Mouse (Mus musculus) heart, embryonic 10.5 days (tissue): ENCODE data around the gene Fut2. TPM values are rescaled to one million over a fixed set of nuclear protein-coding genes. Genes with fewer than 3 reads are reported as not detected.
A peak's percentile ranks its signal among the peaks of the same experiment; 100 is the strongest.

Experiments used
- DNase-seq: peaks from one replicate; pipeline ENCODE4 v3.0.0-alpha.2; 2017; ENCODE audit warnings: low spot score
- H3K27ac ChIP-seq: fragments of 300-500 bp; sonication (generic); 2 replicates; pipeline ENCODE4 v1.5.1; 2016; ENCODE audit warnings: mild to moderate bottlenecking
- H3K27me3 ChIP-seq: fragments of 300-500 bp; sonication (generic); 2 replicates; pipeline ENCODE4 v1.6.1; 2016; ENCODE audit warnings: mild to moderate bottlenecking; ENCODE audit not compliant: poor library complexity, insufficient read depth, severe bottlenecking
- H3K36me3 ChIP-seq: fragments of 300-500 bp; sonication (generic); 2 replicates; pipeline ENCODE4 v1.6.1; 2016; ENCODE audit warnings: mild to moderate bottlenecking, moderate library complexity
- H3K4me1 ChIP-seq: fragments of 300-500 bp; sonication (generic); 2 replicates; pipeline ENCODE4 v1.6.1; 2016; ENCODE audit warnings: mild to moderate bottlenecking
- H3K4me3 ChIP-seq: fragments of 300-500 bp; sonication (generic); 2 replicates; pipeline ENCODE4 v1.5.1; 2016; ENCODE audit warnings: mild to moderate bottlenecking, moderate library complexity
- H3K9me3 ChIP-seq: fragments of 300-500 bp; sonication (generic); 2 replicates; pipeline ENCODE4 v1.6.1; 2016; ENCODE audit warnings: mild to moderate bottlenecking, moderate library complexity
- WGBS: fragments of 180-500 bp; shearing (Covaris S2); methylation state at CpG from one replicate; pipeline ENCODE4 v1.1.7; 2016; 5-methylcytosine and 5-hydroxymethylcytosine counted together
- polyA plus RNA-seq: library from polyadenylated mRNA; unstranded; fragments of >200 nt; fragmentation: Nextera tagmentation; extraction: Ambion mirVana; gene quantifications from 2 replicates; pipeline ENCODE4 v1.2.1, GENCODE M21; 2016

The Fut2 gene
- polyA plus RNA-seq, 1 experiment from 2014 or later: 1.1 TPM

- peak within 1 kb of the TSS; percentile 10; the same call in 1 of the 2 replicates for H3K4me3 ChIP-seq
- H3K27me3 ChIP-seq: peaks cover 71% of the 10 kb centered on the region
- H3K4me1 ChIP-seq: peaks cover 8% of the 10 kb centered on the region
- no peak within 1 kb of the TSS for H3K27ac ChIP-seq
- H3K36me3 ChIP-seq: no peaks in the 10 kb centered on the region
- DNase-seq: peak; percentile 82
- no peaks in the 10 kb centered on the region for H3K9me3 ChIP-seq
- WGBS: 16% methylated on average over 9 of the region's 9 CpGs
These were observed 44.8 kb downstream of the Fut2 start, which contains the start of gene Izumo1 for GRCm38 (mm10) chr7:45621443-45621842. Izumo1 (plus strand) TSS chr7:45621811.

GRCm38 (mm10) chr7:45619592-45619991 is 46.6 kb downstream of the Fut2 start:
- WGBS: 80% methylated on average over 5 of the region's 5 CpGs
- Histone ChIP-seq H3K27me3 (peaks cover 73% of the 10 kb centered on the region), H3K9me3 (no peaks in the 10 kb centered on the region), H3K36me3 (no peaks in the 10 kb centered on the region), H3K4me3 (no peak overlapping the region), H3K4me1 (peaks cover 8% of the 10 kb centered on the region), H3K27ac (no peak overlapping the region)
- DNase-seq: no peak

- H3K9me3 ChIP-seq: no peaks in the 10 kb centered on the region
- no peak for DNase-seq
- no peak overlapping the region for H3K4me3 ChIP-seq
- H3K27me3 ChIP-seq: peaks cover 73% of the 10 kb centered on the region
- peaks cover 8% of the 10 kb centered on the region for H3K4me1 ChIP-seq
- H3K27ac ChIP-seq: no peak overlapping the region
- H3K36me3 ChIP-seq: no peaks in the 10 kb centered on the region
- 77% methylated on average over 5 of the region's 5 CpGs for WGBS
These were observed 47.9 kb downstream of the Fut2 start for GRCm38 (mm10) chr7:45618316-45618715.

DNA sequence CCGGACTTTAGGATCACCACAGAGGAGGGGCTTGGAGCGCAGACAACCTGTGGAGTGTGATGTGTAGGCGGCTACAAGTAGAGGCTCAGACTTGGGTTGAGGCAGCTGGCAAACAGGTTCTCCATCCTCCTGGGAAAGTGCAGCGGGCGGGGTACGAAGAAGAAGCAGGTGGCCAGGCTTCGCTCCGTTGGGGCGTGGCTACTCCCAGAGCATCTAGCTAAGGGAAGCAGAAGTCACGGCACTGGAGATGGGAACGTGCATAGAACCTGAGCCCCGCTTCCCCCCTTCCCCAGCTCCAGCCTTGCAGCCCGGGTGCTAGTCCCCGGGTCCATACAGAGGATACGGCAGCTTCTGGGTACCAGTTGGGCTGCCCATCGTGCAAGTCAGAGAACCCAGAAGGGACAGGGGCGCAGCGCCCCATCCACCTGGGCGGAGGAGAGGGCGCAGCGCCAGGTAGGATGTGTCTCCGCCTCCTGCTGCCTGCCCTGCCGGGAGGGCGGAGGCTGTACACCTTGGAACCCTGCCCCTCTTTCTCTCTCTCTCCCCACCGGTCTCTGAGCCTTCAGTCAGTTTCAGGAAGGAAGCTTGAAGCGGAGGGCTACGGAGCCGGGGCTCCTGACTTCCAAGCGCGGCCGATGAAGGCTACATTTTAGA is 49.0 kb downstream of the Fut2 start, which contains the start of gene Fut1:
TSS of gene Fut1 (plus strand) at position 248 of the 654 bp plus-strand sequence.
- DNase-seq: no peak
- Histone ChIP-seq H3K27ac (no peak within 1 kb of the TSS), H3K27me3 (peaks cover 68% of the 10 kb centered on the region), H3K4me3 (peak within 1 kb of the TSS; percentile 33), H3K36me3 (no peaks in the 10 kb centered on the region), H3K4me1 (peaks cover 8% of the 10 kb centered on the region), H3K9me3 (no peaks in the 10 kb centered on the region)
- 8% methylated on average over 31 of the region's 31 CpGs for WGBS

DNA sequence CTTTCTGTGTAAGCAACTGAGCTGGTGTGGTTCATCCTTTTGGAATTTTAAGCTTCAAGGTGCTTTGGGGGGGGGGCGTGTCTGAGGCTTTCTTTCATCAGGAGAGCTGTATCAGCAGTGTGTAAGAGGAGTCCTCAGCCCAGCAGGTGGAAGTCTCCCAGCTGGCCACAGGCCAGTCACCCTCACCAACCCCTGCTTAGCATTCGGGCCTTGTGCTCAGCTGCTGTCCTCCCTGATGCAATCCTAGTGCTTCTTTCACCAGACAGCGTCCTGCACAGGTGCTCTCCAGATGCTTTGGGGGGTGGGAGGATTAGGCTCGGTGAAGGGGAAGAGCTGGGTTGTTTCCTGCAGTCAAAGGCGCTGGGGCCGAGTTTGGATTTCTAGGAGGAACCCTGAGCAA is 49.9 kb downstream of the Fut2 start:
- peaks cover 68% of the 10 kb centered on the region for H3K27me3 ChIP-seq
- DNase-seq: no peak

DNA sequence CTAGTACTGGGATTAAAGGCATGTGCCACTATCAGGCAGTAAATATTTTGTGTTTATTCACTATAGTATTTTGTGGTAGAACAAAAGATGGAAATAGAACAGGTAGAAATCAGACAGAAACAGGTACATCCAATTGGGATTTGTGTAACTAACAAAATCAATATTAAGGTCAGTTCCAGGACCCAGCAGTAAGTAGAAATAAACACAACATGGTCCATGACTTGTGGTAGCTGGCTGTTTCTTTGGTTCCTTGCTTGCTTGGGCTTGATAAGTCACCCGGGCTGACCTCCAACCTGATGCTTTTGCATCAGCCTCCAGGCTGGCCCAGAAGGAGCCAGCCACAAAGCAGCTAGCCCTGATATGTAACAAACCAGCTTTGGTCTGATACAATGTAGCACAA is 56.7 kb downstream of the Fut2 start:
- WGBS: 51% methylated on average over 1 of the region's 1 CpGs
- Histone ChIP-seq H3K4me3 (no peak overlapping the region), H3K36me3 (no peaks in the 10 kb centered on the region)

More for the DNA sequence above, 49.9 kb downstream of the Fut2 start:
- H3K4me1 ChIP-seq: peaks cover 6% of the 10 kb centered on the region
- WGBS: 22% methylated on average over 6 of the region's 6 CpGs
- no peak overlapping the region for H3K27ac ChIP-seq
- no peak overlapping the region for H3K4me3 ChIP-seq
- no peaks in the 10 kb centered on the region for H3K36me3 ChIP-seq
- no peaks in the 10 kb centered on the region for H3K9me3 ChIP-seq

GRCm38 (mm10) chr7:45605704-45606289 is 60.4 kb downstream of the Fut2 start:
- no peaks in the 10 kb centered on the region for H3K4me1 ChIP-seq
- H3K27ac ChIP-seq: no peak overlapping the region
- no peak for DNase-seq
- no peaks in the 10 kb centered on the region for H3K27me3 ChIP-seq
- H3K36me3 ChIP-seq: no peaks in the 10 kb centered on the region
- H3K4me3 ChIP-seq: no peak overlapping the region
- WGBS: 76% methylated on average over 9 of the region's 9 CpGs
- H3K9me3 ChIP-seq: no peaks in the 10 kb centered on the region

More for the DNA sequence above, 56.7 kb downstream of the Fut2 start:
- H3K27me3 ChIP-seq: 0 out of 2 replicates have a peak, but pooled peaks cover 7% of the 10 kb centered on the region
- H3K9me3 ChIP-seq: no peaks in the 10 kb centered on the region
- H3K4me1 ChIP-seq: no peaks in the 10 kb centered on the region
- no peak for DNase-seq
- no peak overlapping the region for H3K27ac ChIP-seq

DNA sequence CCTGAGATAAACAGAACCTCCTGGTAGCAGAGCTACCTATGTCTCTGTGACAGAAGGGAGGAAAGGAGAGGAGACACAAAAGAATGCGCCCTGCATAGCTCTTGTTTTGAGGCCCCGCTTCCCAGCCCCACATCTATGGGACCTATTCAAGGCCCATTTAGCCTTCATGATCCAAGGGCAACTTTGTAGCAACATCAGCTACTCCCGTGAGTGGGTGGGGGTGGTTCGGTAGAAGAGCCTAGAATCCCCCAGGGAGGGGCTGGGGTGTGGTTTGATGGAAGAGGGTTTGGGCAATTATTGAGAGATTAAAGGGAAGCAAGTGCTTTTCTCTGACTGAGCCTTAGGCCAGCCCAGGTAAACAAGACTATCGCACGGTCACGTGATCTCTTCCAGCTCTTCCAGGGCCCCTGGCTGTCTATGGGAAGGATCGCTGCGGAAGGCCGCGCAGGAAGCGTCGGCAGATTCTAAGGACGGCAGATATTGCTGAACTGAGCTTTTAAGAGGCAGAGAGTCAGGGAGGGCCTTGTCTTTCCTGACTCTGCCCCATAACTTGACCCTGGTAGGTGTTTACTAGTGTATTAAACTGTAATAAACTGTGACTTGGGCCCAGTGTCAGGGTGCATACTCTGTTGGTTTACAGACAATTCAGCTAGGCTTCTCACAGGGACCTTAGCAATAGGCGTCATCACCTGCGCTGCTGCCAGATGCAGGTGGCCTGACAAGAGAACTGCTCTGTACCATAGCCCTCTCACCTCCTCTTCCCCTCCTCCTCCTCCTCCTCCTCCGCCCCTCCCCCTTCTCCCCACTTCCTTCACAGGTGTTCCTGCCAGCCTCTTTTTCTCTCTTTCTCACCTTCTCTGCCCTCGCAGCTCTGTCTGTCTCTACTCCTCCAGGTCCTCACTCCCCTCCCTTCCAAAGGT is 67.0 kb downstream of the Fut2 start:
- DNase-seq: no peak
- no peaks in the 10 kb centered on the region for H3K27me3 ChIP-seq
- H3K4me1 ChIP-seq: peaks cover 20% of the 10 kb centered on the region
- 37% methylated on average over 18 of the region's 18 CpGs for WGBS
- no peaks in the 10 kb centered on the region for H3K36me3 ChIP-seq
- no peaks in the 10 kb centered on the region for H3K9me3 ChIP-seq
- H3K4me3 ChIP-seq: peak overlapping the region; percentile 29; the same call in 1 of the 2 replicates
- H3K27ac ChIP-seq: no peak overlapping the region

Other genes with a start within 250 kb of the Fut2 start
- gene Lhb, start 245.6 kb downstream of the Fut2 start, polyA plus RNA-seq: not detected in 2 replicates
- gene Gys1, start 231.6 kb downstream of the Fut2 start, polyA plus RNA-seq: 79.9 and 124 TPM in 2 replicates
- gene Ruvbl2, start 228.3 kb downstream of the Fut2 start, polyA plus RNA-seq: 121 and 175 TPM in 2 replicates
- 4,578 and 4,939 TPM in 2 replicates for gene Ftl1, start 206.5 kb downstream of the Fut2 start, polyA plus RNA-seq
- gene Bax, start 199.5 kb downstream of the Fut2 start, polyA plus RNA-seq: 187 and 244 TPM in 2 replicates
- 2.6 and 2.9 TPM in 2 replicates for gene Tulp2, start 184.5 kb downstream of the Fut2 start, polyA plus RNA-seq
- not detected in 2 replicates for gene Gm45808, start 179.6 kb downstream of the Fut2 start, polyA plus RNA-seq
- gene Dhdh, start 177.6 kb downstream of the Fut2 start, polyA plus RNA-seq: 5.8 and 6.1 TPM in 2 replicates
- 163 and 198 TPM in 2 replicates for gene Nucb1, start 156.0 kb downstream of the Fut2 start, polyA plus RNA-seq
- 28.2 and 31.2 TPM in 2 replicates for gene Ppp1r15a, start 140.1 kb downstream of the Fut2 start, polyA plus RNA-seq
- gene Plekha4, start 140.1 kb downstream of the Fut2 start, polyA plus RNA-seq: 0.59 and 0.64 TPM in 2 replicates
- 0.42 and 1.2 TPM in 2 replicates for gene Hsd17b14, start 111.5 kb downstream of the Fut2 start, polyA plus RNA-seq
- 76.7 and 80.8 TPM in 2 replicates for gene Bcat2, start 96.2 kb downstream of the Fut2 start, polyA plus RNA-seq
- gene Fgf21, start 50.9 kb downstream of the Fut2 start, polyA plus RNA-seq: not detected in 2 replicates
- gene Fut1, start 49.1 kb downstream of the Fut2 start, polyA plus RNA-seq: not detected in 2 replicates
- 0.25 and 0.49 TPM in 2 replicates for gene Izumo1, start 44.6 kb downstream of the Fut2 start, polyA plus RNA-seq
- gene Rasip1, start 38.9 kb downstream of the Fut2 start, polyA plus RNA-seq: 17.6 and 20.5 TPM in 2 replicates
- gene Mamstr, start 26.4 kb downstream of the Fut2 start, polyA plus RNA-seq: 1.9 and 2.3 TPM in 2 replicates
- 0.13 and 0.14 TPM in 2 replicates for gene Ntn5, start 17.6 kb upstream of the Fut2 start, polyA plus RNA-seq
- gene Sec1, start 28.0 kb upstream of the Fut2 start, polyA plus RNA-seq: 0.51 and 0.75 TPM in 2 replicates
- gene Car11, start 33.4 kb upstream of the Fut2 start, polyA plus RNA-seq: 3.1 and 5.1 TPM in 2 replicates
- 2.7 and 3.2 TPM in 2 replicates for gene Dbp, start 38.7 kb upstream of the Fut2 start, polyA plus RNA-seq
- 860 and 1,046 TPM in 2 replicates for gene Rpl18, start 49.1 kb upstream of the Fut2 start, polyA plus RNA-seq
- gene Sphk2, start 51.6 kb upstream of the Fut2 start, polyA plus RNA-seq: 24.7 and 29.3 TPM in 2 replicates
- 0.76 and 1.2 TPM in 2 replicates for gene Fam83e, start 54.8 kb upstream of the Fut2 start, polyA plus RNA-seq
- gene Spaca4, start 59.4 kb upstream of the Fut2 start, polyA plus RNA-seq: not detected in 2 replicates
- 0.57 and 1.8 TPM in 2 replicates for gene Lmtk3, start 117.3 kb upstream of the Fut2 start, polyA plus RNA-seq
- 0.46 and 0.79 TPM in 2 replicates for gene Sult2b1, start 118.3 kb upstream of the Fut2 start, polyA plus RNA-seq
- gene Cyth2, start 148.2 kb upstream of the Fut2 start, polyA plus RNA-seq: 99.1 and 124 TPM in 2 replicates
- gene Kcnj14, start 158.4 kb upstream of the Fut2 start, polyA plus RNA-seq: 0.90 and 1.4 TPM in 2 replicates
- gene Grwd1, start 164.6 kb upstream of the Fut2 start, polyA plus RNA-seq: 69.8 and 97.9 TPM in 2 replicates
- 44.1 and 57.5 TPM in 2 replicates for gene Kdelr1, start 206.4 kb upstream of the Fut2 start, polyA plus RNA-seq
- 0.10 and 0.18 TPM in 2 replicates for gene Grin2d, start 212.0 kb upstream of the Fut2 start, polyA plus RNA-seq
- gene Syngr4, start 230.3 kb upstream of the Fut2 start, polyA plus RNA-seq: 0.99 and 1.5 TPM in 2 replicates
- gene Tmem143, start 230.5 kb upstream of the Fut2 start, polyA plus RNA-seq: 5.8 and 6.5 TPM in 2 replicates